Mouse (Mus musculus) thymus, adult 18-20 months (tissue): ENCODE measurements around the gene Erg.

ENCODE experiments used
- DNase-seq, 2 experiments: peaks; one replicate each; pipeline ENCODE4 v3.0.0; 2022; ENCODE audit warnings: mixed read lengths in 2 of 2

Erg gene

DNA sequence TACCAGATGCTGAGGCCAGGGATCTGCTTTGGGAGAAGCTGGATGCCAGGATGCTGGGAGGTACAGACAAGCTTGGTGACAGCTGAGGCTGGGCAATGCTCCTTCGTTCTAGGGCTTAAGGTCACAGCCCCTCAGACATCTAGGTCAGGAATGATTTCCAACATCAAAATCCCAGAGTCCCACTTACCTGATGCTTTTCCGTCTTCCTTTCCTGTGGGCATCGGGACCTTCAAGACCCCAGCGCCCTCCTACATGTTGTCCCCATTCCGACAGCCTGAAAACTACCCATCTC, at the start of gene Erg:
Gene Erg, minus strand, starts transcription at position 283 of the 292 bp plus-strand sequence.
- DNase-seq, result no peak

DNA sequence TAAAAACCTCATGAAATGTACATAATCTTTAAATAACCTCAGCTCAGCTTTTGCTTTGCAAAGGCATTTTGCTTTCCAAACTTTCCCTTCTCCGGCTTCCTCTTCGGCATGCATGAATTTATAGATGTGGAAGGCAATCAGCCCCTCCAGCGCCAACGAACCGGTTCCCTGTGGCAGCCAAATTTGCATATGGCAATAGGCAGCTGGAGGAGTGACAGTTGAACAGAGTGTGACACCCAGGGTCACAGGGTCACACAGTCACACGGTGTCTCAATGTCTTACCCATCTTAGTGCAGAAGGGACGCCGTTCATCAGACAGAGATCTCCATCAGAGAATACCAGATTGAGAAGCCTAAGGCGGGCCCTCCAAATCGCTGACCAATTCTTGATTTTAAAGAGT, 45.4 kb upstream of the Erg start:
- no peak for DNase-seq

DNA sequence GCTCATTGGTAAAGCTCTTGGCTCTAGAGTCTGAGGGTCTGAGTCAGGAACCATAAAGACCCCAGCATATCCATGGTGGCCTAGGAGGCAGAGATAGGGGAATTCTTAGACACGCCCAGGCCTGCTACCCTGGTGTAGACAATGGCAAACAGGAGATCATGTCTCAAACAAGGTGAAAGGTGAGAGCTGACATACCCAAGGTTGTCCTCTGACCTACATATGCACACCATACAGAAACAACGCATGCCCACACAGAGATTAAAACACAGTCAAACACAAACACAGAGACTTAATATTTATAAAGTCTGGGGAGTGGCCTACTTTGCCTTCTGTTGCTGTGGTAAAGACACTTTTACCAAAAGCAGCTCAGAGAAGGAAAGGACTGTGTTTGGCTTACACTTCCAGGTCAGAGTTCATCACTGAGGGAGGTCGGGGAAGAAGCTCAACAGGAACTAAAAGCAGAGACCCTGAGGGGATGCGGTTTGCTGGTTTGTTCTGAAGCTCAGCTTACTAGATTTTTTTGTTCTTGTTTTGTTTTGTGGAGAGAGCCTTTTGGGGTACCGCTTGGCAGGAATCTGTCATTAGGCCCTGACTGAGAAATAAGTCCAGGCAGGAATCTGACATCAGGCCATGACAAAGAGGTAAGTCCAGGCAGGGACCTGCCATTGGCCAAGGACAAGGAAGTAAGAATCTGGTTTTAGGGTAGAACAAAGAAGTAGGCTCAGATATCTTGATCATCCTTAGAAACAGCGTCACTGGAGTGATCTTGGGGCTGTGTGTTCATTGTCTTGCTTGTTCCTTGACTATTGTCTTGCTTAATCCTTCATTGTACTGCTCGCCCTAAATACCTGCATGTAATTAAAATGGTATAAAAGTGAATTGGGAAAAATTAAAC, 37.7 kb upstream of the Erg start:
- DNase-seq, result no peak

DNA sequence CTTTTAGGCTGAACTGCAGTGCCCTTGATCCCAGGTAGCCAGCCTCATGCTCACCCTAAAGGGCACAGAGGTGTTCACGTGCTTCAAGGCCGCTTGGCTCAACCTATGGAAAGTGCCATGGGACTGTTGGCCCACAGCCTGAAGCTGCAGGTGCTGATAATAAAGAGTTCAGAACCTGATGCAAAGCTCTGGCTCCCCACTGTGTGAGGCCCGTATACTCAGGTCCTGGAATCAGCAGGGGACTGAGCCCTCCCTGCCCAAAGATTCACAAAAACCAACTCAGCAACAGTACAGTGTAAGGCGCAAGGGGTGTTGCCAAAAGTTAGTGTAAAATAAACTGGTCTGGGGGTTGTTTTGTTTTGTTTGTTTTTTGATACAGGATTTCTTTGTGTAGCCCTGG, 36.7 kb upstream of the Erg start:
- DNase-seq, result no peak

DNA sequence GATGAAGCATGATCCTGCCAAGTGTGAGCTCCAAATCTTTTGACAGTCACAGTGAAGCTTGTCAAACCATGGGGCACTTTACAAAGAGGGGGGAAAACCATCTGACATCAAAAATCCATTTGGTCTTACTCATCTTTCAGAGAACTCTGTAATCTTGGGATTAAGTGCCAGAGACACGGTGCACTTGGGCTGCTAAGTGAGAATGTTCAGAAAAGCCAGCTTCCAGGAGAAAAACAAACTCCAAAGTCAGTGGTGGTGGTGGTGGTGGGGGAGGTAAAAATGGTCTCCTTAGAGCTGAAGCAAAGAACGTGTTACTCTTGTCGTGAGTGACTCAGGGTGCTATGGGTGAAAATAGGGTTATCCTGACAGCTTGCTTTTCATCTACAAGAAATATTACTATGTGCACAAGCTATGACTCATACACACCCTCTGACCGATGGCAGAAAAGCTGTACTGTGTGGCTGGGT, 33.5 kb upstream of the Erg start:
- DNase-seq, result no peak

DNA sequence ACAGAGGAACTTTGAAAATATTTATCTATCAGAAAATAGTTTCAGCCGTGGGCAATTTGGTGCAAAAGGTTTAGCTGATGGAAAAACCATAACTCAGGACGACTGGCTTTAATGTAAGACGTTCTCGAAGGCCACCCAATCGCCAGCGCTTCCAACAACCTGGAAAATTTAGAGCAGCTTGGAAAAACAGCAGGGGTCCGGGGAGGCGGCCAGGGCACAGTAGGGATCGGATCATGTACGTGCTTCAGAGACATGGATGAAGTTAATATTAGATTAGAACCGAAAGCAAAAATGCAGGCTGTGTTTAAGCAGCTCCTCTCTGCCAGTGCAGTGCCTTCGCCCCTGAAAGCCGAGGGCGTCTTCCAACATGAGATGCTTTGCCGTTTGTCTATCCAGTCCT, 31.8 kb upstream of the Erg start:
- no peak for DNase-seq

DNA sequence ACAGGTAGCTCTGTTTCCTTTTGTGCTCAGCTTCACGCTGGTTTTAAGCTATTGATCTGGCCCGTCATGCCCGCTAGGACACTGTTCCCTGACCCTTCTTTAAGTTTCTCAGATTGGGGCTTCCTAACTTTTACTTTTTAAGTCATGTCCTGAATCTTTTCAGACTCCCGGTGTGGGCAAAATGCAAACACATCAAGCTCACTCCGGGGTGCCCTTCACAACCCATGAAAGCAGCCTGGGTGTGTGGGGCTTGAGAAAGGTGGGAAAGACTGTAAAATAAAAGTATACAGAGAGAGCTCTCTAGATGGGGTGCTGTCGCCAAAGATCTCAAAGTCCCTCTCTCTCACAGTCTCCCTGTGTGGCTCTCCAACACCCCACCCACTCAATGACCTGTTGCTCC, 31.3 kb upstream of the Erg start:
- no peak for DNase-seq

DNA sequence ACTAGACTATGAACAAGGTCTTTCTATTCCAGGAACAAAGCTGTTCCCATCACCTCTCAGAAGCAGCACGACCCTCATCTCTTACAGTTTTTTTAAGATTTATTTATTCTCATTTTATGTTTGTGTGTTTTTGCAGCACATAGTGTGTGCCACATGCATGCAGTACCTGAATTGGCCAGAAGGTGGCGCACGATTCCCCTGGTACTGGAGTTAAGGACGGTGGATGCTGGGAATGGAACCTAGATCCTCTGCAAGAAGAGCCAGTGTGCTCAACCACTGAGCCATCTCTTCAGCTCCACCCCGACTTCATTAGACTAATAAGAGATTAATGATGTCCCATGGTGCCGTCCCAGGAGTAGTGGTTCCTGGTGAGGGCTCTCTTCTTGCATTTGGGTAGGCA, 29.2 kb upstream of the Erg start:
- DNase-seq, result peak in 1 of 2 experiments; percentile 18

DNA sequence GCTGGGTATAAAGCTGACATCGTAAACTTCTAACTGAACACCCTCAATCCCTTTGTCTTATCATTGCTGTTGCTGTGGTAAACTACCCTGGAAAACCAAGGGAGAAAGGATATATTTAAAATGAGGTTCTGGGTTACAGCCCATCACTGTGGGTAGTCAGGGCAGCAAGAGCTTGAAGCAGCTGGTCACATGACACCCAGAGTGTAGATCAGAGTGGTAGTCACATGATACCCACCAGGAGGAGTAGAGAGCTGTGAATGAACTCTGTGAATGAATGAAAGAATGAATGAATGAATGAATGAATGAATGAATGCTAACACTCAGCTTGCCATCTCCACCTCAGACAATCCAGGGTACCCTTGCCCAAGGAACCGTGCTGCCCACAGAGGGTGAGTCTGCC, 28.1 kb upstream of the Erg start:
- no peak for DNase-seq

DNA sequence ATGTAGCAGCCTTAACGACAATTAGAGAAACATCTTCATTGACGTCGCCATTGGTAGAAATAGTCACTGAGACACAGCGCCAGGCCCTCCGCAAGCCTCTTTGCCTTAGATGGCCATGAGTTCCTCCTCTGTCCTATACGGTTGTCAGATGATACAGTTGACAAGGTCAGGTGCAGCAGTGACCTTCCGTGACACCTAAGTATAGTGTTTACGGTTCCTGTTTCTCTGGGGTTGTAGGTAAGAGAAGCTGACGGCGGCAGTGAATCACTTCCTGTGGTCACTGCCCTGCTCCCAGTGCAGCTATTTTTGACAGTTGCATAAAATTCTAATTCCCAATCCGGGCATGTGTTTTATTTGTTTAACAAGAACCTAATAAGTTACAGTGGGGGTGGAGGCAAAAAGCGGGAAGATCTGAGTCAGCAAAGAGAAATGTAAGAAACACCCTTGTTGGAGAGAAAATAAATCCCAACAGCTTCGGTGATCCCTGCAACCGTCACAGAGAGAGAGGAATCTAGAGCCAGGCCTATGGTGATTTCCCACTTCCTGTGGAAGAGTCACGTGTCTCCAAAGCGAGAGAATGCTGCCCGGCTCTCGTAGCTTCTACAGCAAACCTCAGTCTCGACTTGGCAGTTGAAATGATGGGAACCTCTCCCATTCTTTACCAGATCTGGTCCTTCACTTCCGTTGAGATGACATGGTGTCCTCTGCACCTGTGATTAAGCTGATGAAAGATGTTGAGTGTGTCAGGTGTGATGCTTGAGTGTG, 25.8 kb upstream of the Erg start:
- DNase-seq, result no peak

DNA sequence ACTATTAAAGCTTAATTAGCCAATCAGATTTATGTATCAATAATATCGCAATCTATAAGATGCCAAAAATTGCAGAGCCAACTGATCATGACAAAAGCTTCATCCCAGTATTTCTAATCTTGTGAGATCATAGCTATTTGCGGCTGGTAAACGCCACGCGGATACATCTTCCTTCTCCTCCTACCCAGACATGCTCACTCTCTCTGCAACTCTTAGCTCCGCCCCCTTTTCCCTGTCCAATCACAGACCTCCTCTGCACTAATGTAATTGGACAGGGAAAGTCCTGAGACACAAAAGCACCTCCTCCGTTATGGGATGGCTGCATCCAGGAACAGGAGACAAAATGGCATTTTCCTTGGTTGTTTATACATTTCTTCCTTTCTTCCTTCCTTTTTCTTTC, 22.2 kb upstream of the Erg start:
- no peak for DNase-seq

DNA sequence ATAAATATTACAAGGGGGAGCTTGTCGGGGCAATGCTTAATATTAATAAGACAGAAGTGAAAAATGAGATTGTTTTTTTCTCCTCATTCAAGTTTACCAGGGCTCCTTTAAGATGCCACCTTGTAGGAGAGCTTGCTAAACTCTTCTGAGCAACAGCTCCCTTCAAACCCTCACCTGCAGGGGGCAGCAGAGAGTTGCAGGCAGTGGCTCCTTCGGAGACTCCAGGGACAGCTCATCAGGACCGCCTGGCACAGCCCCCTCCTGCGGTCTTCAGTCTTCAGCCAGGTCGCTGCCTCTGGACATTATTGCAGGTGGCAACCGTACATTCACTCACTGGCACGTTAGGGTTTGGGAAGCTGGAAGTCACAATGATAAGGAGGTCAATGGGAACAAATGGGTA, 18.9 kb upstream of the Erg start:
- DNase-seq, result peak; percentile 62 to 64

DNA sequence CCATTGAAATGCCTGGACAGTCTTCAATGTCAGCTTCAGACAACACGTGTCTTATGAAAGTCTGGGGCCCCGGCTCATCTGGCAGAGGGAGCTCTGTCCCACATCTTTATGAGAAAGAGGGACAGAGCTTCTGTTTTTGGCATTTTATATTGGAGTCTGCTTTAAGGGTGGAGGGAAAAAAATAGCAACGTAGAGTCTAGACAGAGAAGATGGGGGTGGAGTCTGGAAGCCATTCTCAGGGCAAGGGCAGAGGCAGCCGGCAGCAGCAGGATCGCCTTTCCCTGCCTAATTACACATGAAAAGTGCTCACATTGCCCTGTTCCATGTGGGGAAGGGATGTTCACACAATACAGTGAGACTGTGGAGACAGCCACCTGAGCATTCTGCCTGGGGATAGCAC, 16.1 kb upstream of the Erg start:
- no peak for DNase-seq

DNA sequence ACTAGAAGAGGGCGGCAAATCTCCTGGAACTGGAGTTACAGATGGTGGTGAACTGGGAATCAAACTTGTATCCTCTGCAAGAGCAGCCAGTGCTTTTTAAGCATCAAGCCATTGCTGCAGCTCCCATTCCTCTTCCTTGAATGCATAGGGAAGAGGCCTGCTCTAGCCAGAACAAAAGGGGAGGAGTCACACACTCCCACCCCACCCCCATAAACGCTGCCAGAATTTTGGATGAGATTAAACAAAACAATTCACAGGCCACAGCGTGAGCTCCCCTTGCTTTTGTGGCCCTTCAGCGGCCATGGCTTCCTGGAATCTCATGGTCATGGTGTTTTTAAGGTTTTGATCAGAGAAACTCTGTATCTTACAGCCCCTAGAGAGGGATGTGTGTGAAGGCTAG, 15.4 kb upstream of the Erg start:
- DNase-seq, result no peak

DNA sequence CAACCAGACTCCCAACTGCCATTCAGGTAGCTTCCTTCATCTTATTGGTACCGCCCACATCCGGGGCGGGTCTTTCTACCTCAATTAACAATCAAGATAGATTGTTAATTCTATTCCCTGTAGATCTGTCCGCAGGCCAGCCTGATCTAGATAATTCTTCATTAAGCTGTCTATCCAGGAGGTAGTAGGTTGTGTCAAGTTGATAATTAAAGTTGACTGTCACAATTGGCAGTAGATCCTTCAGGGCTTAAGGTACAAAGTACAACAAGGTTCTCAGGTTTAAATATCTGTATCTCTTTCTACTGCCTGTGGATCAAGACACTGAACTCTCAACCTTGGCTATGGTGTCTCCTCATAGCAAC, 14.8 kb upstream of the Erg start:
- no peak for DNase-seq

DNA sequence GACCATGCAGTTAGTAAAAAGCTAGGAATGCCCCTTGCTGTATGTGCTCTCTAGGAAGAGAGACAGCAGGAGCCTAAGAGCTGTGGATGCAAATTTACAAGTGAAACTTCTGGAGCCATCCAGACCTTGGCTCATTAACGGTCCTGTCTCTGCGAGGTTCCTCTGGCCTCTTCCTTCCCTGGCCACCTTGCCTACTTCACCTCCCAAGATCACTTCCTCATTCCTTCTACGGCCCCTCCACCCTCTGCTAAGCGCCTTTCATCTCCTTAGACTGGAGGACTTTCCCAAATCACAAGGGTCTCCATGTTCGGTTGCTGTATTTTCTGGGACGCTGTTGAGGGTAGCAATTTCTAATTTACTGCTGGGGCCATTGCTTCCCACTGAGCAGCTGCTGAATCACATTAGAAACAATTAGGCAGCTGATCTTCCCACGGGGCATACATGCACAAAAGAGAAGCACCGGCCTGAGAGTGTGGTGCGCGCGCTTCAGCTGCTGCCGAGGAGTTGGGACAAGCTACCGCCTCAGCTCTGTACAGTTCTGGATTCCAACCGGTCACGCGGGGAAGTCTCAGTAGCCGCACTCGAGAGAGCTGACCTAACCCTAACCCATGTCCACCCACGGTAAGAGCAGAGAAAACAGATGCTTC, 14.3 kb upstream of the Erg start:
- no peak for DNase-seq

DNA sequence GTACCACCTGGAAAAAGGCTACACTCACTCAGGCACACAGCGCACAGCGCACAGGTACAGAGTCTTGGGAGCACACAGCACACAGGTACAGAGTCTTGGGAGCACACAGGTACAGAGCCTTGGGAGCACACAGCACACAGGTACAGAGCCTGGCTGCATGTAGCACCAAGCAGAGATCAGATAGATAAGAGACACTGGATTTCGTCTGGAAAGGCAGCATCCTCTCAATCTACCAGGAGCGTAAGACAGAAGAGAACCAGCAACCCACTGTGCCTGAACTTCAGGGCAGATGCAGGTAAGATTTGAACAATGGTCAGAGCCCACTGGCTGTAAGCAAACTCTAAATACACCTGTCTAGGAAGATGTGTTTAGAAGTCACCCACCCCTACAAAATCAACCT, 12.5 kb upstream of the Erg start:
- no peak for DNase-seq

DNA sequence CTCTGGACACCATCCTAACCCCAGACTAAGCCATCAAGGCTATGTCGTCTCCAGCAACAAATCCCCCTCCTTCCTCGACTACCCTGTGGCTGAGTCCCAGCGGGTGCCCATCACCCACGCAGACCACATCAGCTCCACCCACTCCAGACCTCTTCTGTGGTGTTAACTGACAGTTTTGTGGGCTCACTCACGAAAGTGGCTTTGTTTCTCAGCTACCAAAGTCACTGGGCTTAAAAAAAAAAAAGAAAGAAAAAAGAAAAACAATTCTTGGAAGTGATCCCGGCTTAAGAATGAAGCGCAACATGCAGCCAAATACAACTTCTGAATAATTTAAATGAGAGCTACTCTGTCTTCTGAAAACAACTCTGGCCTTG, 11.2 kb upstream of the Erg start:
- DNase-seq, result no peak

DNA sequence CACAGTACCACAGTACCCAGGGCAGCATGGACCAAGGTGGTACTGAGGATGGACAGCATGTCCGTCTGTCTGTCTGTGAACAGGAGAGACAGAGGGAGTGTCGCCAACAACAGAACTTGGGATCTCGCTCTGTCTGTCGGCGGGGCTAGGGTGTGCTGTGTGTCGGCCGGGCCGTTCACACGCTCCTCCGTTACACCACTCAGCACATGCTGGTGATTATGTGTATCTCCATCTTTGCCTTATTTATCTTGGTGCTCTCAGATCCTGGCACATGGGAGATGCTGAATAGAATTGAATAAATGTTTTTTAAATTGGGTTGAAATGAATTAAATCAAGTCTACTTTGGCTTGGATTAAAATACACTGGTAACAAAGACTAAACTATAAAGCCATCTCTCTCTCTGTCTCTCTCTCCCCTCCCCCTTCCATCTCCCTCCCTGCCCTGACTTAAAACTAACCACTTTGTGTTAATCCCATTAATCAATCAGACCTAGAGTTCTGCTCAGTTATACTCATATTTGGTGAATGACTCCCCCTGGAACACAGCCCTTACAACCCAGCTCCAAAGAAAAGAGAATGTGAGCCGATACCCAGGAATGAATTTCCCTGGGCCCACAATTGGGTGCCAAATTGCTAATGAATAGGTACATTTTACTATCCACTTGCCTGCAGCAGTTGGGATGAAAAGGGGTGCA, 10.6 kb upstream of the Erg start:
- DNase-seq, result no peak

DNA sequence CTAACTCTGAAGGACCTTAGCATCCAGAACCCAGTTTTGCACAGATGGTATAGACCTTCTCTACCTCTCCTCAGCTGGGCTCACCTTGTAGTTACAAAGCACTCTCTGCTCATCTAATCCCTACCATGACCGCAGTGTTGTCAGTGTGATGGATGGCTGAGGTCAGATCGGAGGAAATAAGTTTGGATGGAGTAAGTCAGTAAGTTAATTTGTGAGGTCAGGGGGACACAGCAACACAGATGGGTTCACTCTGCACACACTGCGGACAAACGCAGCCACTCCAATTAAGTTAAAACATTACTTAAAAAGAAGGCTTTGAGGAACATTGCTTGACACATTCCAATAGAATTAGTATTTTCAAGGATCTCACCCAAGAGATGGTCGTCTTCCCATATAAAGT, 2.5 kb upstream of the Erg start:
- DNase-seq, result no peak

DNA sequence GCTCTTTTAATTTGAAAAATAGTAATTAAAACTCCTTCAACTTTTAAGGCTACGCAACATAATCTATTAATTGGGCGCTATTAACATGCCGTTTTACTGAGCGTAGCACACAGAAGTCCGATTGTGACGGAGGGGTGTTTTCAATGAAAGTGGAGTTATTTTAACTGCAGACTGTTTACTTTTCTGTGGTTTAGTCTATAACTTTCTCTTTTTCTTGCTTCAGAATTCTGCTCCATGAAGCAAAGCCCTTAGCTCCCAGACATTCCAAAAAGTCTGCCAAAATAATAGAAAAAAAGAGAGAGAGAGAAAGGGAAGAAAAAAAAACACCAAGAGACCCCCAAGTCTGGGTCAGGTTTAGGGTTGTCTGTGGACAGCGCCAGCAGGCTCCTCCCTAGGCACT, 333 bp upstream of the Erg start:
- DNase-seq, result no peak

DNA sequence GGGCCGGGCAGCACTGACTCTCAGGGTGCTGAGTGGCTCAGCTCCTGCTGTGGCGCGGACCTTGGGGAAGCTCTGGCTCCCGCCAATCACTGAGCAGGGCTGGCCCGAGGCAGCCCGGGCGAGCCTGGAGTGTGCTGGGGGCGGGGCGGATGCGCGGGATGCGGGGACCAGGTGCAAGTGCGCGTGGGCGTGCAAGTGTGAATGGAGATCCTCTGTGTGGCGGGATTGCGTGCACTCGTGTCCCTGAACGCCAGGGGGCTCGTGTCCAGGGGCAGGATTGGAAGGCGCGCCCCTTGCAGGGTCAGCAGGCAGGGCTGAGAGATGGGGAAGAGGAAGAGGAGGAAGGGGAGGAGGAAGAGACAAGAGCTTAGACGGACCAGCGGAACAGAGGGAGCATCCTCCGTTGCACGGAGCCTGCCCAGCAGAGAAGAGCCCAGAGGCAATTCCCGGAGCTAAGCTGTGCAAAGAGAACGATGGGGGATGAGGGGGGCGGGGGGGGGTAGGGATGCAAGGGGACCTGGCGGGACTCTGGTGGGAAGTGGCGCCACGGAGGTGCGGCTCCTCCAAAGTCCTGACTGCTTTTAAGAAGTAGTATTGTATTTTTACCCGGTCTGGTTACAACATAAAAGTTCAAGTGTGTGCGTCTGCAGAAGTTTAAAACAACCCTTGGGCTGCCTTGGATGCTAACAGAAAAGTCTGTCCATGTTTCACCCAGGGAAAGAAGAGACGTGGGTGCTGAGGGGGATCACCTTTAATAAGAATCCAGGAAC, 667 bp downstream of the Erg start:
- peak; percentile 48 to 58 for DNase-seq
